Mouse (Mus musculus) liver, embryonic 14.5 days (tissue): ENCODE data around the gene Zbtb38. TPM values are rescaled to one million over a fixed set of nuclear protein-coding genes. Genes with fewer than 3 reads are reported as not detected.
A peak's percentile ranks its signal among the peaks of the same experiment; 100 is the strongest.

Experiments
- ATAC-seq: fragments of 200-750 bp; cut with Nextera tagmentation; 2 replicates; pipeline ENCODE4 v1.8.0; 2017; ENCODE audit warnings: moderate number of reproducible peaks, mild to moderate bottlenecking, moderate library complexity; ENCODE audit not compliant: insufficient read depth
- DNase-seq, 3 experiments: peaks; one replicate each; pipeline ENCODE4 v3.0.0-alpha.2; 2012 to 2013; ENCODE audit warnings: low read depth in 3 of 3, low spot score in 3 of 3
- H3K27ac ChIP-seq: fragments of 300-500 bp; sonication (generic); 2 replicates; pipeline ENCODE4 v1.5.1; 2014; ENCODE audit warnings: moderate library complexity, mild to moderate bottlenecking, control low read depth, inconsistent platforms
- H3K27me3 ChIP-seq: fragments of 300-500 bp; sonication (generic); 2 replicates; pipeline ENCODE4 v1.6.1; 2014; ENCODE audit warnings: mild to moderate bottlenecking, low read length, moderate library complexity; ENCODE audit not compliant: control insufficient read depth, insufficient read depth
- H3K36me3 ChIP-seq: fragments of 300-500 bp; sonication (generic); replicated peaks from 2 replicates; pipeline ENCODE4 v1.6.1; 2014; ENCODE audit warnings: low read depth; ENCODE audit not compliant: control insufficient read depth, insufficient read depth
- H3K4me1 ChIP-seq, 2 experiments: fragments of 200-500 bp in 1 of 2; fragments of 300-500 bp in 1 of 2; sonication (generic) in 1 of 2; replicated peaks; 2 replicates each; pipeline ENCODE4 v1.6.1; 2012 to 2014; ENCODE audit warnings: antibody characterized with exemption in 1 of 2, inconsistent platforms in 1 of 2, low read length in 1 of 2; ENCODE audit not compliant: control insufficient read depth in 2 of 2, insufficient read depth in 2 of 2
- H3K4me2 ChIP-seq: fragments of 300-500 bp; sonication (generic); 2 replicates; pipeline ENCODE4 v1.6.1; 2014; ENCODE audit warnings: low read depth, mild to moderate bottlenecking, control low read depth, moderate library complexity
- H3K4me3 ChIP-seq, 2 experiments: fragments of 200-500 bp in 1 of 2; fragments of 300-500 bp in 1 of 2; sonication (generic) in 1 of 2; 2 replicates each; pipeline ENCODE4 v1.5.1; 2012 to 2014; ENCODE audit warnings: low read depth in 2 of 2, low read length in 2 of 2, mild to moderate bottlenecking in 2 of 2, control low read depth in 1 of 2, inconsistent platforms in 1 of 2, moderate library complexity in 1 of 2; ENCODE audit not compliant: insufficient read depth in 1 of 2
- H3K9ac ChIP-seq: fragments of 300-500 bp; sonication (generic); replicated peaks from 2 replicates; pipeline ENCODE4 v1.6.1; 2014; ENCODE audit warnings: mild to moderate bottlenecking, control low read depth, moderate library complexity
- H3K9me3 ChIP-seq: fragments of 300-500 bp; sonication (generic); 2 replicates; pipeline ENCODE4 v1.6.1; 2016; ENCODE audit warnings: low read length, mixed read lengths; ENCODE audit not compliant: control insufficient read depth
- CTCF ChIP-seq: IDR thresholded peaks from 2 replicates; pipeline ENCODE4 v1.5.1; 2016; ENCODE audit warnings: antibody characterized with exemption, low read depth, control low read depth
- EP300 ChIP-seq: IDR thresholded peaks from 2 replicates; pipeline ENCODE4 v1.6.1; 2016; ENCODE audit warnings: antibody characterized with exemption, low read depth
- WGBS: fragments of 180-500 bp; shearing (Covaris S2); extraction: QIAGEN DNeasy Blood & Tissue Kit; methylation state at CpG from one replicate; pipeline ENCODE4 v1.1.7; 2014; ENCODE audit not compliant: insufficient replicate concordance; 5-methylcytosine and 5-hydroxymethylcytosine counted together
- polyA plus RNA-seq, 2 experiments: library from polyadenylated mRNA; depleted of rRNA in 1 of 2; stranded (reverse) in 1 of 2; unstranded in 1 of 2; fragments of >200 nt; fragmentation: Nextera tagmentation in 1 of 2; extraction: Ambion mirVana in 1 of 2; gene quantifications; 2 replicates each; pipeline versions ENCODE4 v1.2.1 to v1.2.3; 2012 to 2014

Gene Zbtb38
- polyA plus RNA-seq, 2 experiments, result 0.65 to 4.5 TPM

DNA sequence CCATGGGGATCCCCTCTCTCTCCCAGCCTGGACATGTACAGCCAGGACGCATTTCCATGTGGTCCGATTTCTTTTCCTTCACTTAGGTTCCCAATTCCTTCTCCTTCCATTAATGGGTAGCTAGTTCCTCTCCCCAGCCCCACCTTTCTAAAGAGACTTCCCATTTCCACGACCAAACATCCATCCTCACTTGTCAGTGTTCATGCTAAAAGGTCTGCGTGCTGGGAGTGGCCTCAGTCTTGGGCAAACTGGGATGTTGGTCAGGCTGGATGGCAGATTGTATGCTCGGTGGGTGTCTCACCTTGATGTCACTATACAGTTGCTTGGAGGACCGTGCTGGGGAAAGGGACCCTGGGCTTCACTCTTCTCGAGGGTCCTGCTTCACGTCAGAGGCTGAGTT is 78.3 kb downstream of the Zbtb38 start:
- Histone ChIP-seq H3K4me1 (peaks cover 0 to 3% of the 10 kb centered on the region in 2 experiments; a peak in 2 of 4 replicates), H3K27ac (no peak overlapping the region), H3K27me3 (no peaks in the 10 kb centered on the region), H3K4me2 (no peak overlapping the region), H3K9me3 (no peaks in the 10 kb centered on the region), H3K9ac (no peak overlapping the region), H3K36me3 (no peaks in the 10 kb centered on the region), H3K4me3 (no peak overlapping the region)
- WGBS, result 58% methylated on average over 8 of the region's 8 CpGs
- TF ChIP-seq CTCF (no peak), EP300 (no peak)
- ATAC-seq (no peak), DNase-seq (no peak)

GRCm38 (mm10) chr9:96672466-96672865 is 80.2 kb downstream of the Zbtb38 start:
- Histone ChIP-seq H3K4me3 (no peak overlapping the region), H3K36me3 (no peaks in the 10 kb centered on the region), H3K9me3 (no peaks in the 10 kb centered on the region), H3K4me1 (peaks cover 0 to 3% of the 10 kb centered on the region in 2 experiments; a peak in 2 of 4 replicates), H3K4me2 (no peak overlapping the region), H3K27ac (no peak overlapping the region), H3K9ac (no peak overlapping the region), H3K27me3 (no peaks in the 10 kb centered on the region)
- no peak for ATAC-seq
- WGBS, result 67% methylated on average over 2 of the region's 2 CpGs
- DNase-seq, result no peak
- TF ChIP-seq EP300 (no peak), CTCF (no peak)

GRCm38 (mm10) chr9:96671249-96671648 is 81.4 kb downstream of the Zbtb38 start:
- DNase-seq (no peak), ATAC-seq (no peak)
- Histone ChIP-seq H3K4me2 (no peak overlapping the region), H3K4me1 (peaks cover 0 to 3% of the 10 kb centered on the region in 2 experiments; a peak in 2 of 4 replicates), H3K9ac (no peak overlapping the region), H3K4me3 (no peak overlapping the region), H3K9me3 (no peaks in the 10 kb centered on the region), H3K27me3 (no peaks in the 10 kb centered on the region), H3K27ac (no peak overlapping the region), H3K36me3 (no peaks in the 10 kb centered on the region)
- TF ChIP-seq CTCF (no peak), EP300 (no peak)
- 83% methylated on average over 12 of the region's 12 CpGs for WGBS

DNA sequence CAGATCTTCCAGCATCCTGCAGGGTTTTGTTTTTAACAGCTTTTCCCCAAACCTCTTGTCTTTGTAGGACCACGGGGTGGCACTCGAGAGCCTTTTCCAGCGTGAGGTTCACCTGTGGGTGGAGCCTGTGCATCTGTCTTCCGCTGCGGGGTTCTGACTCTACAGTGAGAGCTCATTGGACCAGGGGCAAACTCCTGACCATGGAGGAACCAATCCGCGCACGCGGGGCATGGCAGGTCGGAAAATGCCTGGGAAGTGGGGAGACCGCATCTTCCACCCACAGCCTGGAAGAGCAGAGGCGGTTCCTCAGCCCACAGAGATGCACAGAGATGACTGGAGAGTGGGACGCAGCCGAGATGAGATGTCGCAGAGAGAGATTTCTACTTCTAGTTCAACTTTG is 82.8 kb downstream of the Zbtb38 start:
- Histone ChIP-seq H3K27ac (no peak overlapping the region), H3K4me1 (peaks cover 0 to 3% of the 10 kb centered on the region in 2 experiments; a peak in 2 of 4 replicates), H3K36me3 (no peaks in the 10 kb centered on the region), H3K9me3 (no peaks in the 10 kb centered on the region), H3K9ac (peak overlapping the region; percentile 31; the same call in 1 of the 2 replicates), H3K4me3 (peak overlapping the region; percentile 38 to 58), H3K27me3 (no peaks in the 10 kb centered on the region), H3K4me2 (peak overlapping the region; percentile 68)
- TF ChIP-seq EP300, result no peak
- TF ChIP-seq CTCF, result peak; percentile 91
- ATAC-seq, result peak; percentile 99
- WGBS, result 2% methylated on average over 15 of the region's 15 CpGs
- DNase-seq, result peak; percentile 76 to 83 (median 77)

GRCm38 (mm10) chr9:96668628-96669027 is 84.0 kb downstream of the Zbtb38 start:
- no peak for ATAC-seq
- H3K9me3 ChIP-seq, result no peaks in the 10 kb centered on the region
- no peak overlapping the region for H3K4me2 ChIP-seq
- no peak overlapping the region for H3K4me3 ChIP-seq
- H3K9ac ChIP-seq, result no peak overlapping the region
- no peaks in the 10 kb centered on the region for H3K36me3 ChIP-seq
- no peak for TF ChIP-seq EP300
- peak; percentile 68 for TF ChIP-seq CTCF
- H3K27me3 ChIP-seq, result no peaks in the 10 kb centered on the region
- H3K27ac ChIP-seq, result no peak overlapping the region
- peaks cover 0 to 3% of the 10 kb centered on the region in 2 experiments; a peak in 2 of 4 replicates for H3K4me1 ChIP-seq
- no peak for DNase-seq
- 45% methylated on average over 5 of the region's 5 CpGs for WGBS
